Mouse (Mus musculus) liver, adult 2 months (tissue): Measurements from ENCODE around the gene Cyp2c23. TPM values are rescaled to one million over a fixed set of nuclear protein-coding genes. Genes with fewer than 3 reads are reported as not detected.
A peak's percentile ranks its signal among the peaks of the same experiment; 100 is the strongest.

Experiments used
- DNase-seq: peaks from one replicate; pipeline ENCODE4 v3.0.0-alpha.2; 2011; ENCODE audit warnings: low read depth, low spot score; ENCODE audit errors: extremely low read depth
- H3K27ac ChIP-seq: fragments of 200-500 bp; replicated peaks from 2 replicates; pipeline ENCODE4 v1.5.1; 2012; ENCODE audit warnings: low read depth, mild to moderate bottlenecking, control low read depth, inconsistent platforms, low read length; ENCODE audit not compliant: insufficient read depth
- H3K27me3 ChIP-seq: fragments of 200-500 bp; 2 replicates; pipeline ENCODE4 v1.6.1; 2012; ENCODE audit warnings: mild to moderate bottlenecking, moderate library complexity, low read length, inconsistent platforms; ENCODE audit not compliant: control insufficient read depth, insufficient read depth
- H3K36me3 ChIP-seq: fragments of 200-500 bp; 2 replicates; pipeline ENCODE4 v1.6.1; 2012; ENCODE audit warnings: low read length, inconsistent platforms; ENCODE audit not compliant: control insufficient read depth, insufficient read depth
- H3K4me1 ChIP-seq: fragments of 200-500 bp; 2 replicates; pipeline ENCODE4 v1.6.1; 2011; ENCODE audit warnings: low read length; ENCODE audit not compliant: control insufficient read depth, insufficient read depth
- H3K4me3 ChIP-seq: fragments of 200-500 bp; 2 replicates; pipeline ENCODE4 v1.5.1; 2011; ENCODE audit warnings: low read depth, mild to moderate bottlenecking, control low read depth, low read length, moderate library complexity; ENCODE audit not compliant: insufficient read depth
- H3K79me2 ChIP-seq: fragments of 200-500 bp; 2 replicates; pipeline ENCODE4 v1.6.1; 2012; ENCODE audit warnings: inconsistent platforms, mild to moderate bottlenecking, low read length, moderate library complexity; ENCODE audit not compliant: control insufficient read depth, insufficient read depth
- H3K9ac ChIP-seq: fragments of 200-500 bp; 2 replicates; pipeline ENCODE4 v1.6.1; 2012; ENCODE audit warnings: low read depth, mild to moderate bottlenecking, control low read depth, inconsistent platforms, low read length
- CTCF ChIP-seq: fragments of 200-500 bp; IDR thresholded peaks from 2 replicates; pipeline ENCODE4 v1.5.1; 2011; ENCODE audit warnings: low read depth, low read length, control low read depth
- POLR2A ChIP-seq: fragments of 200-500 bp; IDR thresholded peaks from 2 replicates; pipeline ENCODE4 v1.6.1; 2011; ENCODE audit warnings: low read length, control low read depth; ENCODE audit not compliant: insufficient read depth; ENCODE audit errors: extremely low read depth
- WGBS: fragments of 180-500 bp; shearing (Covaris S2); methylation state at CpG from one replicate; pipeline ENCODE4 v1.1.7; 2018; 5-methylcytosine and 5-hydroxymethylcytosine counted together
- polyA plus RNA-seq: library from polyadenylated mRNA; depleted of rRNA; stranded (reverse); fragments of >200 nt; gene quantifications from 2 replicates; pipeline ENCODE4 v1.2.3, GENCODE M21; 2012
- total RNA-seq: library from RNA; depleted of rRNA; stranded (reverse); fragments of >200 nt; gene quantifications from 2 replicates; pipeline ENCODE4 v1.2.3, GENCODE M21; 2014

The Cyp2c23 gene
- total and polyA plus RNA-seq, 2 experiments: 233 to 262 TPM

- Histone ChIP-seq H3K4me3 (no peak overlapping the region), H3K4me1 (peaks cover 4% of the 10 kb centered on the region), H3K79me2 (no peaks in the 10 kb centered on the region), H3K27me3 (no peaks in the 10 kb centered on the region), H3K36me3 (peaks cover 19% of the 10 kb centered on the region), H3K9ac (no peak overlapping the region), H3K27ac (no peak overlapping the region)
- no peak for DNase-seq
- WGBS: 89% methylated on average over 4 of the region's 4 CpGs
- TF ChIP-seq POLR2A (no peak), CTCF (no peak)
These were observed 24.0 kb downstream of the Cyp2c23 start for GRCm38 (mm10) chr19:44005025-44005424.

DNA sequence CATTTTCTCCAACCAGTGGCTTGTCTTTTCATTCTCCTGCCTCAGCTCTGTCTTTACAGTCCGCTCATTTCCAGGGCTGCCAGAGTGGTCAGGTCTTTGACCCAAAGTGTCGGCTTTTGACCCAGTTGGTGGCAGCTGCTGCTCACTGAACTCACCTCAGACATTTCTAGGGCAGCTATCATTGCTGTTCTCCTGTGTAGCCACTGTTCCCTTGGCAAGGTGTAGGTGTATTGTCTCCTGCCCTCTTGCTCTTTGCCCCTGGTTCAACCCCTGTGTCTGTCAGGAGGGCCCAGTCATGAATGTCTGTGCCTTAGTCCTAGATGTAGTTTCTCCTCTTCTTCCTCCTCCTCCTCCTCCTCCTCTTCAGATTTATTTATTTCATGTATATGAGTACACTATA, 24.7 kb downstream of the Cyp2c23 start:
- peaks cover 19% of the 10 kb centered on the region for H3K36me3 ChIP-seq
- peaks cover 9% of the 10 kb centered on the region for H3K4me1 ChIP-seq
- H3K27me3 ChIP-seq: no peaks in the 10 kb centered on the region
- H3K79me2 ChIP-seq: no peaks in the 10 kb centered on the region
- 30% methylated on average over 2 of the region's 2 CpGs for WGBS
- no peak overlapping the region for H3K9ac ChIP-seq
- no peak overlapping the region for H3K4me3 ChIP-seq
- H3K27ac ChIP-seq: peak overlapping the region; percentile 45
- peak; percentile 98 for DNase-seq
- no peak for TF ChIP-seq POLR2A

DNA sequence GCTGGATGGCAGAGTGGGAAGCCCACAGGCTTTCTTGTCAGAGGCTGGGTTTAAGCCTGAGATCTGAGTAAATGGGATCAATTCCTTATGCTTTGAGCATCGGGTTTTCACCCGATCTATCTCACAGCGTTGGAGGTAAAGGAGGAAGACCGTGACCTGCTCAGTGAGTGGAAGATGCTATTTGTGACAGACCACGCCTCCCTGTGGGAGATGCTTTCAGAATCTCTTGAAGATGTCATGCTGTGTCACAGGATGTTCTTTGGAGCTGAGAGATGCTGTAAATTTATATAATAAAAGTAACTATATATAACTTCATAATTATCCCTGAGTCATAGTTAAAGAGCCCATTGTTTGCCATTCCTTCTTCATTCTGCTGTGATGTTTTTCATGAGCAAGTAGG, 28.3 kb downstream of the Cyp2c23 start:
- no peaks in the 10 kb centered on the region for H3K79me2 ChIP-seq
- no peak overlapping the region for H3K9ac ChIP-seq
- no peak overlapping the region for H3K27ac ChIP-seq
- H3K4me3 ChIP-seq: no peak overlapping the region
- WGBS: 89% methylated on average over 5 of the region's 5 CpGs
- H3K36me3 ChIP-seq: peaks cover 4% of the 10 kb centered on the region
- DNase-seq: no peak
- peaks cover 15% of the 10 kb centered on the region for H3K4me1 ChIP-seq
- no peaks in the 10 kb centered on the region for H3K27me3 ChIP-seq
- TF ChIP-seq CTCF (no peak), POLR2A (no peak)

DNA sequence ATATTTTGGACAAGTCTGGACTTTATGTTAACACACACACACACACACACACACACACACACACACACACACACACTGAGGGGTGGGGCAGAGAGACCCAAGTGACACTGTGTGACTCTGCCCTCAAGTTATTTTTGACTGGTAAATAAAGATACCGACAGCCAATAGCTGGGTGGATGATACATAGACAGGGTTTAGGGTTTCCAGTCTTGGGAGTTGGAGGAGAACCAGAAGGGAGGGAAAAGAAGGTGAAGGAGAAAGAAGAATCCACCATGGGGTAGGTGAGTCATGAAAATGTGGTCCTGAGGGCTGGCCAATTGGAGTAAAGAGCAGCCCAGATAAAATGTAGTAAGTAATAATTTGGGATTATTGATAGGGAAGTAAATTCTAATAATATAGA, 28.9 kb downstream of the Cyp2c23 start:
- H3K4me3 ChIP-seq: no peak overlapping the region
- H3K27me3 ChIP-seq: no peaks in the 10 kb centered on the region
- no peak for DNase-seq
- WGBS: 21% methylated on average over 1 of the region's 1 CpGs
- peak overlapping the region; percentile 53 for H3K27ac ChIP-seq
- no peaks in the 10 kb centered on the region for H3K36me3 ChIP-seq
- no peak overlapping the region for H3K9ac ChIP-seq
- H3K4me1 ChIP-seq: peaks cover 15% of the 10 kb centered on the region
- TF ChIP-seq CTCF (no peak), POLR2A (no peak)
- no peaks in the 10 kb centered on the region for H3K79me2 ChIP-seq

DNA sequence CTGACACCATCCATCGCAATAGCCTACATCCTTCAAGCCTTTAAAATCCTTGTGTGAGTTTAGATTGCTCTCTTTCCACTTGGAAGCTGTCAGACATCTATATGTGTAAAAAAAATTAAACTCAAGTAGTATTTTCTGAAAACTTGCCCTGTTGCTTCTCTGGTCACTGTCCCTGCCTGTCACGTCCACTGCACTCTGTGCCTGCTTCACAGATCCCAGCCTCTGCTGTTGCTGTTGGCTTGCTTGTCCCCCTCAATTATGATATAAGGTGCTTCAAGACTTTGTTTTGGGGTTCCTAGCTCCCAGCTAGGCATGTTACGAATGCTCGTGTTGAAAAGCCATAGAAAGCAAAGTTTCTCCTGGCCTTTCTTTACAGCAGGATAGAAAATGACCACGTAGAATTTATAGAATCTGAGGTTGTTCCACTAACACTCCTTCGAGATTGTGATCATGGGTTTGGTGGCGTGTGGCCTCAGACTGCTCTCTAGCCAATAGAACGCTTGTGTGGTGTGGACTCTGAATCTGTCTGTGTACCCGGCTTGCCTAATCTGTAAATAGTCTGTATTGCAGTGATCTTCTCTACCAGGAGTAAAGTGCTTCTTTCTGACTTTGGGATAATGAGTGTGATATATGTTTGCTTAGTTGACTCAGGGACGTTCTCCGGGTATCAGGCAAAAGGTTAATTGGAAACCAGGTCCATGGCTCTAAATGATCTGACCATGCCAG, 30.0 kb downstream of the Cyp2c23 start:
- H3K4me3 ChIP-seq: no peak overlapping the region
- H3K79me2 ChIP-seq: no peaks in the 10 kb centered on the region
- H3K9ac ChIP-seq: peak overlapping the region; percentile 13; the same call in 1 of the 2 replicates
- no peak for TF ChIP-seq CTCF
- TF ChIP-seq POLR2A: no peak
- peak overlapping the region; percentile 91 for H3K27ac ChIP-seq
- H3K36me3 ChIP-seq: no peaks in the 10 kb centered on the region
- WGBS: 26% methylated on average over 11 of the region's 11 CpGs
- H3K27me3 ChIP-seq: no peaks in the 10 kb centered on the region
- peak; percentile 98 for DNase-seq
- H3K4me1 ChIP-seq: peaks cover 12% of the 10 kb centered on the region

DNA sequence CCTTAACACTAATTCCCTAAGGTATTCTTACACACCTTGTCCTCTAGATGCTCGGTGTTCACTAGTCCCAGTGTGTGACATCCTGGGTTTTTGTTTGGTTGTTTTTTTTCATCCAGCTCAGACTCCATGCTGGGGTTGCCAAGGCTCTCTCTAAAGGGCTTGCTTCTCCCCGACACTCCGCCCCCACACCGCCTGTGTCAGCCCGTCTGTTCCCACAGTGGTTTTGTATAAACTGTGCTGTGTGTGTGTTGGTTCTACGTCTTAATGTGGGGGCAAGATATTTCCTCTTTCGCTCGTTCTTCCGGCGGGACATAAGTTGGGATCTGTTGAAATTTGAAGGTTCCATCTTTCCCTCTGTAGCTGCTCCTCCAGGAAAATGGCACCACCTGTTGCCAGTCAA, 30.9 kb downstream of the Cyp2c23 start:
- WGBS: 76% methylated on average over 10 of the region's 10 CpGs
- H3K79me2 ChIP-seq: no peaks in the 10 kb centered on the region

More for the DNA sequence above, 30.9 kb downstream of the Cyp2c23 start:
- Histone ChIP-seq H3K27me3 (no peaks in the 10 kb centered on the region), H3K4me1 (peaks cover 12% of the 10 kb centered on the region), H3K4me3 (no peak overlapping the region), H3K36me3 (no peaks in the 10 kb centered on the region), H3K27ac (peak overlapping the region; percentile 91), H3K9ac (no peak overlapping the region)
- DNase-seq: no peak
- TF ChIP-seq CTCF (no peak), POLR2A (no peak)
